Mouse (Mus musculus): ENCODE measurements around the gene P2ry2.

The P2ry2 gene

GRCm38 (mm10) chr7:101012541-101012940 lies at the start of gene P2ry2:
P2ry2 (minus strand) TSS chr7:101012866.
- no peak for DNase-seq

GRCm38 (mm10) chr7:101062246-101062645 lies 49.6 kb upstream of the P2ry2 start:
- no peak for DNase-seq

- DNase-seq: peak; percentile 94
Measured at GRCm38 (mm10) chr7:101061381-101061780, 48.7 kb upstream of the P2ry2 start.

- DNase-seq: no peak
Measured at GRCm38 (mm10) chr7:101060476-101060875, 47.8 kb upstream of the P2ry2 start.

- DNase-seq: no peak
Measured at GRCm38 (mm10) chr7:101059188-101059587, 46.5 kb upstream of the P2ry2 start.

GRCm38 (mm10) chr7:101057309-101057708 lies 44.6 kb upstream of the P2ry2 start:
- no peak for DNase-seq

- DNase-seq: no peak
Measured at GRCm38 (mm10) chr7:101053136-101053535, 40.5 kb upstream of the P2ry2 start.

GRCm38 (mm10) chr7:101051551-101052221 lies 39.0 kb upstream of the P2ry2 start:
- peak; percentile 76 for DNase-seq

GRCm38 (mm10) chr7:101050724-101051550 lies 38.3 kb upstream of the P2ry2 start:
- no peak for DNase-seq

- DNase-seq: peak; percentile 66
Measured at GRCm38 (mm10) chr7:101049326-101050087, 36.8 kb upstream of the P2ry2 start.

- DNase-seq: no peak
Measured at GRCm38 (mm10) chr7:101048247-101048646, 35.6 kb upstream of the P2ry2 start.

- no peak for DNase-seq
Measured at GRCm38 (mm10) chr7:101043846-101044541, 31.3 kb upstream of the P2ry2 start.

- DNase-seq: no peak
Measured at GRCm38 (mm10) chr7:101041977-101042749, 29.5 kb upstream of the P2ry2 start.

GRCm38 (mm10) chr7:101041544-101041943 lies 28.9 kb upstream of the P2ry2 start:
- no peak for DNase-seq

GRCm38 (mm10) chr7:101033371-101033770 lies 20.7 kb upstream of the P2ry2 start:
- no peak for DNase-seq

GRCm38 (mm10) chr7:101031234-101031633 lies 18.6 kb upstream of the P2ry2 start:
- no peak for DNase-seq

GRCm38 (mm10) chr7:101030756-101031155 lies 18.1 kb upstream of the P2ry2 start:
- DNase-seq: no peak

GRCm38 (mm10) chr7:101029446-101029845 lies 16.8 kb upstream of the P2ry2 start:
- no peak for DNase-seq

GRCm38 (mm10) chr7:101028991-101029390 lies 16.3 kb upstream of the P2ry2 start:
- no peak for DNase-seq

GRCm38 (mm10) chr7:101028444-101028757 lies 15.7 kb upstream of the P2ry2 start:
- peak; percentile 38 for DNase-seq

- no peak for DNase-seq
Measured at GRCm38 (mm10) chr7:101027623-101028443, 15.2 kb upstream of the P2ry2 start.

Measured in lung, postnatal 14 days (tissue).